Mouse (Mus musculus): Measurements from ENCODE around the gene 1700067P10Rik. TPM values are rescaled to one million over a fixed set of nuclear protein-coding genes. Genes with fewer than 3 reads are reported as not detected.

The 1700067P10Rik gene
- total and polyA plus RNA-seq, 3 experiments, result not detected

DNA sequence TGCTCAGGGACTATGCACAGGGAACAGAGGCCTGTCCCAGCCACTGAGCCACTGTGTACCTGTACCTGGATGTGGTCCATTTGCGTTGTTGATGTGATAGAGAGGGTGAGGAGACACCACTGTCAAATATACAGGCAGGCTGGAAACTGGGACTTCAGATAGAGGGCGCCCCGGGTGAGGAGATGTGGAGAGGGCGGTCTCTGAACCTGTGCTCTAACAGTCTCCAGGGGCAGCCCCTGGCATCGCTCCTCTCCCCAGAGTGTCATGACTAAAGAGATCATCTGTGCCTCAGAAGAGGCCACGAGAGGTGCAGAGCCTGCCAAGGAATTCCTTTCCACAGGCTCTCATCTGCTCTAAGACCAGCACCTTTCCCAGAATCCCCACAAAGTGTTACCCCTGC lies 18.7 kb downstream of the 1700067P10Rik start:
- H3K9ac ChIP-seq (ENCODE audit: low read depth, low read length), result no peak overlapping the region
- H3K27me3 ChIP-seq (ENCODE audit: control insufficient read depth, insufficient read depth, low read length), result no peaks in the 10 kb centered on the region
- intact Hi-C loops (cut with DNase I), result loop anchor here (10.0 kb wide), 1 partner anchor 227 kb away; no protein-coding TSS in a partner anchor
- no peaks in the 10 kb centered on the region for H3K36me3 ChIP-seq (ENCODE audit: control insufficient read depth, insufficient read depth, low read length)
- TF ChIP-seq POLR2A (IDR thresholded peaks at IDR 0.05; ENCODE audit: insufficient read depth, low read depth, low read length) (no peak), CTCF (IDR thresholded peaks at IDR 0.05) (no peak), EP300 (IDR thresholded peaks at IDR 0.05; ENCODE audit: insufficient read depth, low read depth, low read length) (no peak)
- no peak overlapping the region for H3K27ac ChIP-seq
- no peaks in the 10 kb centered on the region for H3K4me1 ChIP-seq (ENCODE audit: control insufficient read depth, insufficient read depth, low read length)
- no peak overlapping the region for H3K4me3 ChIP-seq
- no peak for DNase-seq
- 50% methylated on average over 6 of the region's 6 CpGs for WGBS
- H3K79me2 ChIP-seq (replicated peaks; ENCODE audit: control insufficient read depth, insufficient read depth, low read length), result no peaks in the 10 kb centered on the region

DNA sequence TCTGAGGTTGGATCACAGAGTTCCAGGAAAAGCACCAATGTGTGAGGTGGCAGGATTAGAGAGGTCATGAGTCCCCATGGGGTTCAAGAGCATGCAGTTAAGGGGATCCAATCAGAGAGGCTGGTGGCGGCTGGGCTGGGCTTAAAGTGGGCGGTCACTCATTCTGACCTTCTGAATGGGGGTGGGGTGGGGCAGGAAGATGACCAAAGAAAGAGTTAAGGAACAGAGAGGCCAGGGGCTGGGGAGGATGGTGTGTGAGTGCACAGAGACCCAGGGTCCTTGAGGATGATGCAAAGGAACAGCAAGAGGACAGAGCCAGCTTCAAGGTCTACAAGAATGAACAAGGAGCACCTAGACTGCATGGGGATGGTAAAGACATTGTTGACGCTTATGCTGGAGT lies 19.4 kb downstream of the 1700067P10Rik start:
- no peaks in the 10 kb centered on the region for H3K79me2 ChIP-seq (replicated peaks; ENCODE audit: control insufficient read depth, insufficient read depth, low read length)
- no peak overlapping the region for H3K9ac ChIP-seq (ENCODE audit: low read depth, low read length)
- H3K36me3 ChIP-seq (ENCODE audit: control insufficient read depth, insufficient read depth, low read length), result no peaks in the 10 kb centered on the region
- no peaks in the 10 kb centered on the region for H3K27me3 ChIP-seq (ENCODE audit: control insufficient read depth, insufficient read depth, low read length)
- DNase-seq, result no peak
- H3K4me3 ChIP-seq, result no peak overlapping the region
- TF ChIP-seq CTCF (IDR thresholded peaks at IDR 0.05), result no peak
- no peak for TF ChIP-seq POLR2A (IDR thresholded peaks at IDR 0.05; ENCODE audit: insufficient read depth, low read depth, low read length)
- TF ChIP-seq EP300 (IDR thresholded peaks at IDR 0.05; ENCODE audit: insufficient read depth, low read depth, low read length), result no peak
- WGBS, result 76% methylated on average over 3 of the region's 3 CpGs
- no peak overlapping the region for H3K27ac ChIP-seq
- no peaks in the 10 kb centered on the region for H3K4me1 ChIP-seq (ENCODE audit: control insufficient read depth, insufficient read depth, low read length)
- intact Hi-C loops (cut with DNase I), result loop anchor here (10.0 kb wide), 1 partner anchor 226 kb away; no protein-coding TSS in a partner anchor

- H3K4me1 ChIP-seq (ENCODE audit: control insufficient read depth, insufficient read depth, low read length), result no peaks in the 10 kb centered on the region
These were observed 21.6 kb downstream of the 1700067P10Rik start for GRCm38 (mm10) chr17:48110547-48111287.

DNA sequence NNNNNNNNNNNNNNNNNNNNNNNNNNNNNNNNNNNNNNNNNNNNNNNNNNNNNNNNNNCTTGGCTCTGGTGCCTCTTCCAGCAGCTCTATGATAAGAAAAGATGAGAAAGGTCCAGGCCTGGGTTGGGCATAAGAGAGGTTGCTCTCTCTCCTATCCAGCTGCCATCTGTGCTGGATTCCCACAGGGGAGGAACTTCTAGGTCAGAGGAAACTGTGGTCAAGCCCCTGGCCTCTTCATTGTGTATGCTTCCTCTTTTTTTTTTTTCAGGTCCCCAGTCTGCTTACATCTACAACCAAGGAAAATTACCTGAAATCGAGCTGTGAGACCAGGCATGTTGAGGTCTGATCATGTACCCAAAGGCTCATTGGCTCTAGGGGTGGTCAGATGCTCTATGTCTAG lies 29.5 kb downstream of the 1700067P10Rik start:
- no peak overlapping the region for H3K27ac ChIP-seq
- H3K79me2 ChIP-seq (replicated peaks; ENCODE audit: control insufficient read depth, insufficient read depth, low read length), result no peaks in the 10 kb centered on the region
- DNase-seq, result no peak
- WGBS, result 57% methylated on average over 1 of the region's 1 CpGs
- TF ChIP-seq POLR2A (IDR thresholded peaks at IDR 0.05; ENCODE audit: insufficient read depth, low read depth, low read length) (no peak), EP300 (IDR thresholded peaks at IDR 0.05; ENCODE audit: insufficient read depth, low read depth, low read length) (no peak), CTCF (IDR thresholded peaks at IDR 0.05) (no peak)
- no peak overlapping the region for H3K4me3 ChIP-seq
- H3K36me3 ChIP-seq (ENCODE audit: control insufficient read depth, insufficient read depth, low read length), result no peaks in the 10 kb centered on the region
- intact Hi-C loops (cut with DNase I), result no loop called here
- H3K27me3 ChIP-seq (ENCODE audit: control insufficient read depth, insufficient read depth, low read length), result no peaks in the 10 kb centered on the region
- no peak overlapping the region for H3K9ac ChIP-seq (ENCODE audit: low read depth, low read length)
- H3K4me1 ChIP-seq (ENCODE audit: control insufficient read depth, insufficient read depth, low read length), result no peaks in the 10 kb centered on the region

More at GRCm38 (mm10) chr17:48110547-48111287, 21.6 kb downstream of the 1700067P10Rik start:
- TF ChIP-seq POLR2A (IDR thresholded peaks at IDR 0.05; ENCODE audit: insufficient read depth, low read depth, low read length), result no peak
- peak; percentile 79 for TF ChIP-seq CTCF (IDR thresholded peaks at IDR 0.05)
- H3K79me2 ChIP-seq (replicated peaks; ENCODE audit: control insufficient read depth, insufficient read depth, low read length), result no peaks in the 10 kb centered on the region
- no peaks in the 10 kb centered on the region for H3K27me3 ChIP-seq (ENCODE audit: control insufficient read depth, insufficient read depth, low read length)
- no peak overlapping the region for H3K9ac ChIP-seq (ENCODE audit: low read depth, low read length)
- H3K4me3 ChIP-seq, result no peak overlapping the region
- WGBS, result 46% methylated on average over 8 of the region's 8 CpGs
- intact Hi-C loops (cut with DNase I), result no loop called here
- no peak overlapping the region for H3K27ac ChIP-seq
- peak in 1 of 2 experiments; percentile 38 for DNase-seq
- H3K36me3 ChIP-seq (ENCODE audit: control insufficient read depth, insufficient read depth, low read length), result no peaks in the 10 kb centered on the region

DNA sequence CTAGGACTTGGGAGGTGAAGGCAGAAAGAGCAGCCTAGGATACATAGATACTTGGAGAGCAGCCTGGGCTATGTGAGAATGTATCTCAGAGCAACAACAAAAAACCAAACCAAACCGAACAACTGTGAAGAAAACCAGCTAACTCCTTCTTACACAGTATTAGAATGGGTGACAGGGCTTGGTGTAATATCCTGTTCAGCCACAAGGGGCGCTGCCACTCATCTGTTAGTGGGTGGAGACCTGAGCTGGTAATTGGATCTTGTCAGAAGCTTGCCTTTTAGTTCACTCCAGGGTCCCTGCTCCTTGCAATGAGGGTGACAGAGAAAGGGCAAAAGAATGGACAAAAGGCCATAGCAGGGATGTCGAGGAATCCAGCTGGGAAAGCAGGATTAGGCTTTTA lies 30.5 kb downstream of the 1700067P10Rik start:
- Histone ChIP-seq H3K9ac (ENCODE audit: low read depth, low read length) (no peak overlapping the region), H3K27ac (no peak overlapping the region), H3K36me3 (ENCODE audit: control insufficient read depth, insufficient read depth, low read length) (no peaks in the 10 kb centered on the region), H3K4me1 (ENCODE audit: control insufficient read depth, insufficient read depth, low read length) (no peaks in the 10 kb centered on the region), H3K27me3 (ENCODE audit: control insufficient read depth, insufficient read depth, low read length) (no peaks in the 10 kb centered on the region), H3K79me2 (replicated peaks; ENCODE audit: control insufficient read depth, insufficient read depth, low read length) (no peaks in the 10 kb centered on the region), H3K4me3 (no peak overlapping the region)
- TF ChIP-seq POLR2A (IDR thresholded peaks at IDR 0.05; ENCODE audit: insufficient read depth, low read depth, low read length) (no peak), CTCF (IDR thresholded peaks at IDR 0.05) (peak; percentile 95)
- intact Hi-C loops (cut with DNase I), result no loop called here
- peak; percentile 54 to 81 for DNase-seq
- WGBS, result 30% methylated on average over 3 of the region's 3 CpGs

DNA sequence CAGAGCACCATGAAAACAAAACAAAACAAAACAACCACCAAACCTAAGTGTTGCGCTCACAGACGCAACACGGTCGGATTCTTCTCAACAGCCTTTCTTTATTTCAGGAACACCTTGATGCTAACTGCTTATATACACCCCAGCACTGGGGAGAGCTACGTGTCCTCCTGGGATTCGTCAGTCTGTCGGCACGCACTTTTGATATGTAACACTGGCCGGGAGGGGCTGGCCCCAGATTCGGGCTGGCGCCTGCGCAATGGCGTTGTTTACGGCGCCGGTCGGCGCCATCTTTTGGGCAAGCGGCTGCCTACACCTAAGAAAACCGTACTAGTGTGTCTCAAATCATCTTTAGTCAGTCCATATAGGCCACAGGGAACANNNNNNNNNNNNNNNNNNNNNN lies 31.3 kb downstream of the 1700067P10Rik start:
- TF ChIP-seq CTCF (IDR thresholded peaks at IDR 0.05), result no peak
- no peak for TF ChIP-seq EP300 (IDR thresholded peaks at IDR 0.05; ENCODE audit: insufficient read depth, low read depth, low read length)
- no peak for TF ChIP-seq POLR2A (IDR thresholded peaks at IDR 0.05; ENCODE audit: insufficient read depth, low read depth, low read length)
- Histone ChIP-seq H3K4me1 (ENCODE audit: control insufficient read depth, insufficient read depth, low read length) (no peaks in the 10 kb centered on the region), H3K9ac (ENCODE audit: low read depth, low read length) (no peak overlapping the region), H3K36me3 (ENCODE audit: control insufficient read depth, insufficient read depth, low read length) (no peaks in the 10 kb centered on the region), H3K27me3 (ENCODE audit: control insufficient read depth, insufficient read depth, low read length) (no peaks in the 10 kb centered on the region), H3K79me2 (replicated peaks; ENCODE audit: control insufficient read depth, insufficient read depth, low read length) (no peaks in the 10 kb centered on the region), H3K27ac (no peak overlapping the region), H3K4me3 (no peak overlapping the region)
- intact Hi-C loops (cut with DNase I), result no loop called here
- no peak for DNase-seq
- WGBS, result 81% methylated on average over 20 of the region's 20 CpGs
